Mouse (Mus musculus): Measurements from ENCODE around the gene Cmpk2.

- TF ChIP-seq CTCF (IDR thresholded peaks at IDR 0.05; ENCODE audit: low read depth), result no peak
- TF ChIP-seq EP300 (IDR thresholded peaks at IDR 0.05; ENCODE audit: low read depth), result no peak
Observed at GRCm38 (mm10) chr12:26471376-26471775, 2.4 kb downstream of the Cmpk2 start.
